Mouse (Mus musculus) left cerebral cortex, adult 2 months (tissue): ENCODE data around the gene BC030870. TPM values are rescaled to one million over a fixed set of nuclear protein-coding genes. Genes with fewer than 3 reads are reported as not detected.

Experiments used
- DNase-seq, 2 experiments: peaks; one replicate each; pipeline ENCODE4 v3.0.0; 2021 to 2022; ENCODE audit warnings: low spot score in 2 of 2, mixed read lengths in 1 of 2; ENCODE audit errors: extremely low spot score in 1 of 2
- H3K27ac ChIP-seq: fragments of 200-600 bp; 2 replicates; pipeline ENCODE4 v1.8.1; 2022
- H3K4me3 ChIP-seq: fragments of 200-600 bp; 2 replicates; pipeline ENCODE4 v1.8.1; 2022
- CTCF ChIP-seq: fragments of 200-600 bp; IDR thresholded peaks from 2 replicates; pipeline ENCODE4 v1.8.1; 2022; ENCODE audit warnings: antibody characterized with exemption, mild to moderate bottlenecking, moderate library complexity
- intact Hi-C: fragments of 180-260 bp; cut with DNase I; formaldehyde crosslinking; loops from one replicate; pipeline ENCODE4 v1.15.1; 2025
- microRNA-seq, 2 experiments: library from miRNA; unstranded; fragments of <30 nt; microRNA quantifications; one replicate each; pipeline ENCODE4 v1.2.0; 2021
- total RNA-seq, 2 experiments: library from RNA; stranded (reverse); gene quantifications; 2 replicates each; pipeline ENCODE4 v1.2.3; 2021

The BC030870 gene
- total RNA-seq, 2 experiments from 2014 or later = not detected

DNA sequence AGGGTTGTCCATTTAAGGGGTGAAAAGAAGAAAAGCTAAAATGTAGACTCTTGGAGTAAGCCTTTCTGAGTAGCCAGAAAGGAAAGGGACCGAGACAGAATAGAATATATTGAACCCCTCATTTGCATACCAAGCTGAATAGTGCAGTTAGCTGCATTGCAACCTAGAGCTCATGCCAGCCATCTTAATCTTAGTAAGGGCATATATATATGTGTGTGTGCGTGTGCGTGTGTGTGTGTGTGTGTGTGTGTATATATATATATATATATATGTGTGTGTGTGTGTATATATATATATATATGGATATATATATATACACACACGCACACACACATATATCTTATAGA lies 60.9 kb downstream of the BC030870 start:
- intact Hi-C loops = no loop called here
- no peak overlapping the region for H3K4me3 ChIP-seq
- no peak overlapping the region for H3K27ac ChIP-seq
- no peak for TF ChIP-seq CTCF
- no peak for DNase-seq

DNA sequence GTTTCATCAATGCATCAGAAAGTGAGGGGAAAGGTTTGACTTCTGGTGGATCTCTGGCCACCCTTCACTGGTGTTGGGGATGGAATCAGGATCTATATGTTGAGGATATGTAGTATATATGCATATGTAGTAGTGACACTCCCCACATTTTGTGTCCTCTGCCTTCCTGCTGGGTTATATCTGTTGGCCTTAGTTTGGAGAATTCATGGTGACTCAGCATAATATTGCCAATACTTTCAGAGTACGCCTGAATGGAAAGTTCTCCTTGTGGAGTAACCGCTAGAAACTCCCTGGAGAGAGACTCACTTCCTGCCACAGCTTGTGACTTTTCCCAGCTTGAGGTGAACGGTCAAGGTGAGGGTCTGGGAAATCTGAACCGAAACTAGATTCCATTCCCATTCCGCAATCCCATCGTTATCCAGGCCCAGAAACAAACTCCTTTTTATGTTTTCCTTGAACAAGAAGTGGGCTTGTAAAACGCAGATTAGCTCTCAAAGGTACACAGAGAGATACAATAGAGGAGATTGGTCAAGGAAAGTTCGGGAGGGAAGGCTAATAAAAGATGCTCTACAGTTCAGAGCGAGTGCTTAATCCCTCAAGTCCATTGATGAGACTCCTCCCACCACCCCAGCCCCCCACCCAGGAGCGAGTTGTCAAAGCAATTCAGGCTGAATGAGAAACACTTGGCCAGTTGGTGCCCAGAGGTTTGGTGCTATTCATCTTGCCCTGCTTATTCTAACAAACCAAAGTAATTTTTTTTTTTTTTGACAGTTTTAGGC lies 61.5 kb downstream of the BC030870 start:
- no peak for TF ChIP-seq CTCF
- intact Hi-C loops = no loop called here
- no peak overlapping the region for H3K27ac ChIP-seq
- no peak for DNase-seq
- no peak overlapping the region for H3K4me3 ChIP-seq

DNA sequence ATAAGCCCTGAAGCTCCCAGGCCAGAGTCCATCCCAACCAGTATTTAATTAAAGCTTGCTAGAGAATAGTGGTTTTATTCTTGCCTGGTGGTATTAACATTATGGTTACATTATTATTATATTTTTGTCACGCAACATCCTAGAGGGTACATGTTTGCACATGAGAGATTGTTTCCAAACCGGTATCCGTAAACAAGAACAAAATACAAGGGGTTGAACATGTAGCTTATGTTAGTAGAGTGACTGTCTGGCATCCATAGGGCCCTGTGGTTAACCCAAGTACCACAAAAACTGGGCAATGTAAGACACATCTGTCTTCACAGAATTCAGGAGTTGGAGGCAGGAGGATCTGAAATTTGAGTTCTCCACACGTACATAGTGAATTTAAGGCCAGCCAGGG lies 62.3 kb downstream of the BC030870 start:
- Histone ChIP-seq H3K4me3 (no peak overlapping the region), H3K27ac (no peak overlapping the region)
- intact Hi-C loops = no loop called here
- DNase-seq = no peak
- no peak for TF ChIP-seq CTCF

DNA sequence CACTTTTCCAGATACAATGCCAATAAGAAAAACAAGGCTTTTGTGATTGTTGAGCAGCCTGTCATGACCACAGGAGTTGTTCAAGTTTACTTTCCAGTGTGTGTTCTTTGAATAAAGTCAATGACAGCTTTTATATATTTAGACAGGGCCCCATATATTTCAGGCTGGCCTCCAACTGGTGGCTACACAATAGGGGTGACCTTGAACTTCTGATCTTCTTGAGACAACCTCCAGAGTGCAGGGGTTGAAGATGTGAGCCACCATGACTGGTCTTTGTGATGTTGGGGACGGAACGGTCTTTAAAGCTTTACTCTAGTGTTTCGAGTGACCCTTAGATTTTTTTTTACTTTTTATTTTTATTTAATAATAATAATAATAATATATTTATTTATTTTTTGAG lies 63.7 kb downstream of the BC030870 start:
- DNase-seq = no peak
- Histone ChIP-seq H3K4me3 (no peak overlapping the region), H3K27ac (no peak overlapping the region)
- TF ChIP-seq CTCF = no peak
- intact Hi-C loops = no loop called here

DNA sequence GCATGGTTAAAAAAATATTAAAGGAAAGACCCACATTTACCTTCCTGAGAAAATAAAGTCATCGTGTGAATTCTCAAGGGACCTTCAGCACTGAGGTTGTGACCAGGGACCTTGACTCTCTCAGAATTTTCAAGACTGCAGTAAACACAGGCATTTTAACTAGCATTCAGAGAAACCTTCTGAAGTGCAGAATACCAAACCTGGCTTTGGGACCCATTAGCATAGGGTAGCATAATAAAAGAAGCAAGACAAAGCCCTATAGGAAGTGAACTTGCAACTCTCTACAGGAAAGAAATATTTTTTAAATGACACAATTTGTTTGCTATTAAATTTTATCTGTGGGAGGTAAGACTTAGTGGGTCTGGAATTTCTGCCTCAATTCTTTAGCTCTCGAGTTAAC lies 65.3 kb downstream of the BC030870 start:
- Histone ChIP-seq H3K4me3 (no peak overlapping the region), H3K27ac (no peak overlapping the region)
- intact Hi-C loops = no loop called here
- DNase-seq = no peak
- no peak for TF ChIP-seq CTCF

DNA sequence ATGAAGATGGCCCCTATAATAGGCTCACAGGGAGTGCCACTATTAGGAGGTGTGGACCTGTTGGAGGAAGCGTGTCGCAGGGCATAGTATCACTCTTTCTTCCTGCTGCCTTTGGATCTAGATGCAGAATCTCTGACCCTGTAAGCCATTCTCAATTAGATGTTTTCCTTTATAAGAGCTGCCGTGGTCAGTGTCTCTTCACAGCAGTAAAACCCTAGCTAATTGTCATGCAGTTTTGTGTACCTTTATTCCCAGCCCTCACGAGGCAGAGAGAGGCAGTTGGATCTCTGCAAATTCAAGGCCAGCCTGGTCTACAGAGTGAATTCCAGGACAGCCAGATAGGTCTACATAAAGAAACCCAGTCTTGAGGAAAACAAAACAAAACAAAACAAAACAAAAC lies 67.2 kb downstream of the BC030870 start:
- Histone ChIP-seq H3K27ac (no peak overlapping the region), H3K4me3 (no peak overlapping the region)
- intact Hi-C loops = no loop called here
- DNase-seq = no peak
- no peak for TF ChIP-seq CTCF

DNA sequence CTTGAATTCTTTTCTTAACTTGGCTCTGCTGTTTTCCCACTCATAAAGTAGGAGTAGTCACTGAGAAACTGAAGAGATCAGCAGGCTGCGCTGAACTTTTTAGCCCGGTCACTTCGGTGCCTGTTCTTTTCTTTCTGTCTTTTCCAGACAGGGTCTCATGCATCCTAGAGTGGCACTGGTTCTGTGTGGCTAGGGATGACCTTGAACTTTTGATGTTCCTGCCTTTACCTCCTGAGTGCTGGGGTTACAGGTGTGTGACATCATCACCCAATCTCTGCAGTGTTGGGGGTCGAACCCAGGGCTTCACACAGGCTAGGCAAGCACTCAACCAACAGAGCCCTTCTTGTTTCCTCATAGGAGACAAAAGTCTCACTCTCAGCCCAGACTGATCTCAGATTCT lies 72.6 kb downstream of the BC030870 start:
- Histone ChIP-seq H3K27ac (no peak overlapping the region), H3K4me3 (no peak overlapping the region)
- no peak for TF ChIP-seq CTCF
- intact Hi-C loops = no loop called here
- DNase-seq = no peak

DNA sequence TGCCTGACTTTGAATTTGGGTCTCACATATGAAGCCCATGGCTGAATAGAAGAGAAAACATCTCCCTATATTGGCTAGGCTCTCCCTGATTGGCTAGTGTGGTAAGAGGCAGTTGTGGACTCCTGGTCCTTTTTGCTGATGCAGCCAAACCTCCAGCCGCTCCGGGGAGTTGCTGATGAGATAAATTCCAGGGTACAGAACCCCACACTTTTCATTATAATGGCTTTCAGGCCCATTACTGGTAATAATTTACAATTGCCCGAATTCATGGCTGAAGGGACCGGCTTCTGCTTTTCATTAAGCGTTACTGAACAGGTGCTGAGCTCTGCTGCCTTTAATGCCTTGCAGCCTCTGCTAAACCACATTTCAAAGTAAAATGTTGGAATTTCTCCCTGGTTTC lies 75.4 kb downstream of the BC030870 start:
- TF ChIP-seq CTCF = no peak
- intact Hi-C loops = no loop called here
- Histone ChIP-seq H3K27ac (no peak overlapping the region), H3K4me3 (no peak overlapping the region)
- DNase-seq = no peak

DNA sequence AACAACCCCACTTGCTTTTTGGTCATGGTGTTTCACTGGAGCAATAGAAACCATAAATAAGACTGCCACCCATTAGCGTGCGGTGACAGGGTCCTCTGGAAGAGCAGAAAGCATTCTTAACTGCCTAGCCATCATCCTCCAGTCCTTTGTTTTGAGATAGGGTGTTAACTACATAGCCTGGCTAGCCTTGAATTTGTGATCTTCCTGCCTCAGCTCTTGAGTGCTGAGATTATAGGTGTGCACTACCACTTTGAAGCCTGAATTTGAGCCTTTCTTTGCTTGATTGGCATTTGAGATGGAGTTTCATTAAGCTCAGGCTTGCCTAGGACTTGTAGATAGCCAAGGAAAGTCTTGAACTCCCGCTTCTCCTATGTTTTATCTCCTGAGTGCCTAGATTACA lies 75.8 kb downstream of the BC030870 start:
- DNase-seq = no peak
- TF ChIP-seq CTCF = no peak
- intact Hi-C loops = no loop called here
- H3K4me3 ChIP-seq = no peak overlapping the region
- no peak overlapping the region for H3K27ac ChIP-seq

DNA sequence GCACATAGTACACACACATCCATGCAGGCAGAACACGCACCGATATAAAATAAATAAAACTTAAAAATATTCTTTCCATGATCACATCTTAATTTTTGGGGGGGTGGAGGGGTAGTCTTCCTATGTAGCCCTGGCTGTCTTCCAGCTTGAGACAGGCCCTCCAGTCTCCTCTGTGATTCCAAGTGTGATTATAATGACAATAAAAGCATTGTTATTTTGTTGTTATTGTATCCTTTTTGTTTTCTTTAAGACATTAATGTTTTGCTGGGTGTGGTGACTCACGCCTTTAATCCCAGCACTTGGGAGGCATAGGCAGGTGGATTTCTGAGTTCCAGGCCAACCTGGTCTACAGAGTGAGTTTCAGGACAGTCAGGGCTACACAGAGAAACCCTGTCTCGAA lies 81.6 kb downstream of the BC030870 start:
- intact Hi-C loops = no loop called here
- Histone ChIP-seq H3K27ac (no peak overlapping the region), H3K4me3 (no peak overlapping the region)
- no peak for DNase-seq
- no peak for TF ChIP-seq CTCF

DNA sequence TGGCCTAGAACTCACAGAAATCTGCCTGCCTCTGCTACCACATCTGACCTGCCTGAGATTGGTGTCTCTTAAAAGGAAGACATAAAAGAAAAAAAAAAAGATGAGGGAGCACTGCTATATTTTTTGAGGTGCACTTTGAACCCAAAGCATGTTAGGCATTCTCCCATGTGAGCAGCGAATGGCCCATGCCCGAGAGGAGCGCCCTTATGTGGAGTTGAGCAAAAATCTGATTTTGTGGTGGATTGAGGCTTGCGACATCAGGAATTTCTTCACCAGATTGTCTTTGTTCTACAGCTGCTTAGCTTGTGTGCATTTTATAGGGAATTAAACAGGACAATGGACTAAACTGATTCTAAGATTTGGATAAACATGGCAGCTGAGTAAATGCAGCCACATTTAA lies 82.2 kb downstream of the BC030870 start:
- Histone ChIP-seq H3K27ac (no peak overlapping the region), H3K4me3 (no peak overlapping the region)
- intact Hi-C loops = no loop called here
- DNase-seq = no peak
- TF ChIP-seq CTCF = no peak

DNA sequence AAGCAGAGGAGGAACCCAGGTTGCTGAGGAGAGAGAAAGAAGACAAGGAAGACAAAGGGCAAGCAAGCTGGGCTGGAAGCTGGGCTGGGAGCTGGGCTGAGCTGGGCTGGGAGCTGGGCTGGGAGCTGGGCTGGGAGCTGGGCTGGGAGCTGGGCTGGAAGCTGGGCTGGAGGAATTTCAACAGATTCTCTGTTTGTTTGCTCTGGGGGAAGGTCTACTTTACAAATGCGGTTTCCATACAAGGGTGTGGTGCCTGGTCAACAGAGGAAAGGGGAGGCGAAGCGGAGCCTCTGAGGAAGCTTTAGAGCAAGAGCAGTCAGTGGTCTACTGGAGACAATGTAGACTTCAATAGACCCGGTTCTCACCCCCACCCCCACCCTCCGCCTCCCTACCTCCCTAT lies 82.8 kb downstream of the BC030870 start:
- no peak overlapping the region for H3K27ac ChIP-seq
- intact Hi-C loops = no loop called here
- H3K4me3 ChIP-seq = no peak overlapping the region
- no peak for TF ChIP-seq CTCF
- DNase-seq = no peak

DNA sequence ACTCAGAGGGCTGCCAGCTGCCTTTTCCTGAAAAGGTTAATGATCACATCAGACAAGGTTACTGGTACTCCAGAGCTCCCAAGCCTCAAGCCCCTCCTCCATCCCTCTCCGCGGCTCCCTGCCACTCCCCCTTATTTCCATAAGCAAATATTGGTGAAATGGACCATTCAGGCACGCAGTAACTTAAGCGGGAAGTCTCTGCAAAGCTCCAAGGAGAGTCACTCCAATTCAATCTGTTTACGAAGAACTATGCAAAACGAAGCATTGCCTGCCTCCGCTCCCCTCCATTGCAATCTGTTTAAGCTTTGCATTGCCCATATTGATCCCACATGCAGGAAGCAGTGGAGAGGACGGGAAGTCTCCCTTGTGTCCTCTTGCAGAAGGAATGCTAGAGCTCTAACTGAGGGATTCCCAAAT lies 92.2 kb downstream of the BC030870 start, which contains the start of gene Apela:
TSS of gene Apela (minus strand) at position 220 of the 417 bp plus-strand sequence.
- Histone ChIP-seq H3K27ac (no peak within 1 kb of the TSS), H3K4me3 (no peak within 1 kb of the TSS)
- DNase-seq = peak in 1 of 2 experiments; percentile 10
- no peak for TF ChIP-seq CTCF
- intact Hi-C loops = no loop called here

Small RNA genes within 50 kb of the gene (microRNA-seq; reads per million reads assigned to microRNA genes)
- 0 reads per million in 2 experiments for gene Gm24333

Other genes with a start within 250 kb of the BC030870 start
- 10 to 100 TPM; 24.0 to 24.1 TPM for gene Tmem192, start 182.4 kb downstream of the BC030870 start, total RNA-seq
- gene Trim75, start 141.7 kb downstream of the BC030870 start, total RNA-seq = not detected
- not detected for gene Trim61, start 111.0 kb downstream of the BC030870 start, total RNA-seq
- gene Trim60, start 111.0 kb downstream of the BC030870 start, total RNA-seq = not detected
- gene Apela, start 92.2 kb downstream of the BC030870 start, total RNA-seq = not detected
- not detected for gene Gm10663, start 54.5 kb downstream of the BC030870 start, total RNA-seq